In genomic region chr4:111442435-111443238, GRCm38 (mm10) we compare ENCODE assay signal across 9 mouse cellular contexts. TPM values are rescaled to one million over a fixed set of nuclear protein-coding genes. Genes with fewer than 3 reads are reported as not detected.
A peak's percentile ranks its signal among the peaks of the same experiment; 100 is the strongest.
DNase-seq lines count a peak whose midpoint lies in the region; ATAC-seq and TF ChIP-seq lines count a peak whose summit lies in the region.
"Had no signal": no experiment of that assay in that cellular context is flagged by ENCODE, and none has a peak within 500 bp of the region (broad histone marks: within the 10 kb centered on the region; RNA-seq: fewer than 3 reads in every experiment).

No protein-coding gene starts in this region.

- no peak for ATAC-seq in heart, embryonic 12.5 days (ENCODE audit: insufficient number of reproducible peaks, low FRiP score)
- ATAC-seq in liver, embryonic 11.5 days (replicated peaks; ENCODE audit: low FRiP score), result no peak; the same call in 1 of the 2 replicates

- no peak for TF ChIP-seq CTCF in heart, adult 2 months (IDR thresholded peaks at IDR 0.05)

- no peak overlapping the region for H3K4me3 ChIP-seq in heart, adult 2 months
- no peak overlapping the region for H3K4me3 ChIP-seq in heart, embryonic 12.5 days
- H3K4me3 ChIP-seq in liver, embryonic 11.5 days (ENCODE audit: low read depth, low read length), result no peak overlapping the region
- H3K4me3 ChIP-seq: megakaryocyte, embryonic 14.5 days had no signal

- H3K9ac ChIP-seq in heart, adult 2 months (ENCODE audit: low read depth, low read length), result no peak overlapping the region
- H3K9ac ChIP-seq in heart, embryonic 12.5 days, result no peak overlapping the region
- H3K9ac ChIP-seq in liver, embryonic 11.5 days (ENCODE audit: low read depth, low read length), result no peak overlapping the region

- H3K4me2 ChIP-seq in heart, embryonic 12.5 days, result no peak overlapping the region
- H3K4me2 ChIP-seq in liver, embryonic 11.5 days, result no peak overlapping the region

- peaks cover 3% of the 10 kb centered on the region; the same call in 1 of the 2 replicates for H3K4me1 ChIP-seq in heart, adult 2 months (ENCODE audit: control insufficient read depth, insufficient read depth, low read length)
- peaks cover 13% of the 10 kb centered on the region for H3K4me1 ChIP-seq in heart, embryonic 12.5 days (replicated peaks)
- H3K4me1 ChIP-seq in liver, embryonic 11.5 days (replicated peaks; ENCODE audit: control insufficient read depth, insufficient read depth, low read length), result peaks cover 8% of the 10 kb centered on the region

- no peaks in the 10 kb centered on the region for H3K36me3 ChIP-seq in heart, adult 2 months (ENCODE audit: control insufficient read depth, insufficient read depth, low read length)
- H3K36me3 ChIP-seq in heart, embryonic 12.5 days, result peaks cover 4% of the 10 kb centered on the region; the same call in 1 of the 2 replicates
- H3K36me3 ChIP-seq in liver, embryonic 11.5 days (ENCODE audit: control insufficient read depth, insufficient read depth, low read length), result no peaks in the 10 kb centered on the region

- 46% methylated on average over 1 of the region's 1 CpGs for WGBS in heart, adult 2 months
- 41% methylated on average over 1 of the region's 1 CpGs for WGBS in heart, embryonic 12.5 days
- 57% methylated on average over 1 of the region's 1 CpGs for WGBS in liver, embryonic 11.5 days

- no peak for TF ChIP-seq EP300 in heart, adult 2 months (IDR thresholded peaks at IDR 0.05; ENCODE audit: insufficient read depth, low read depth, low read length)

- H3K27ac ChIP-seq in heart, adult 2 months, result no peak overlapping the region
- no peak overlapping the region for H3K27ac ChIP-seq in heart, embryonic 12.5 days (ENCODE audit: poor library complexity, severe bottlenecking)
- no peak overlapping the region for H3K27ac ChIP-seq in liver, embryonic 11.5 days (ENCODE audit: low read depth, low read length)

- intact Hi-C loops in heart, adult 2 months (cut with DNase I), result no loop called here

- no peaks in the 10 kb centered on the region for H3K79me2 ChIP-seq in heart, adult 2 months (replicated peaks; ENCODE audit: control insufficient read depth, insufficient read depth, low read length)

- TF ChIP-seq POLR2A in heart, adult 2 months (IDR thresholded peaks at IDR 0.05; ENCODE audit: insufficient read depth, low read depth, low read length), result no peak

- 0 out of 2 replicates have a peak, but pooled peaks cover 5% of the 10 kb centered on the region for H3K9me3 ChIP-seq in heart, embryonic 12.5 days (replicated peaks)
- H3K9me3 ChIP-seq in liver, embryonic 11.5 days (ENCODE audit: control insufficient read depth, low read length), result no peaks in the 10 kb centered on the region
- H3K9me3 ChIP-seq: megakaryocyte, embryonic 14.5 days had no signal

- DNase-seq in heart, adult 2 months, result peak; percentile 60 to 70
- DNase-seq in A20 (ENCODE audit: low read depth, low spot score) (peak; percentile 85), MN1 (ENCODE audit: low spot score) (no peak)
- DNase-seq in adrenal gland, postnatal 14 days, result peak; percentile 37
- peak; percentile 65 for DNase-seq in heart, postnatal 4 days
- DNase-seq in lung, postnatal 4 days, result peak; percentile 48 to 71
- DNase-seq in liver, embryonic 11.5 days (ENCODE audit: low spot score), result no peak

- no peaks in the 10 kb centered on the region for H3K27me3 ChIP-seq in heart, adult 2 months (ENCODE audit: control insufficient read depth, insufficient read depth, low read length)
- H3K27me3 ChIP-seq in heart, embryonic 12.5 days (replicated peaks), result no peaks in the 10 kb centered on the region; the same call in 1 of the 2 replicates
- no peaks in the 10 kb centered on the region for H3K27me3 ChIP-seq in liver, embryonic 11.5 days (replicated peaks; ENCODE audit: control insufficient read depth, insufficient read depth, low read length)
- H3K27me3 ChIP-seq: megakaryocyte, embryonic 14.5 days had no signal

RNA-seq across cellular contexts. Expression of gene Bend5, which starts 27.8 kb away (rescaled TPM):
- 1 to 10 TPM; 5.4 to 8.1 TPM for total RNA-seq in heart, adult 2 months (2021)
- polyA plus RNA-seq in heart, adult 2 months (2012; rRNA removed), result 3.8 and 4.2 TPM in 2 replicates
- polyA plus RNA-seq in heart, embryonic 12.5 days (2016; fragmentation: Nextera tagmentation; extraction: Ambion mirVana), result 19.0 and 20.6 TPM in 2 replicates
- 11.0 and 14.6 TPM in 2 replicates for total RNA-seq in adrenal gland, postnatal 14 days (2021)
- 10 to 100 TPM; 10.0 to 13.1 TPM for total RNA-seq in heart, postnatal 4 days (2021)
- polyA plus RNA-seq in liver, embryonic 11.5 days (2014; fragmentation: Nextera tagmentation; extraction: Ambion mirVana), result 5.8 and 7.4 TPM in 2 replicates

Comparison
In these comparisons a context has a peak if more than half of its experiments do, and no peak if none do; other contexts are left out.
1. DNase-seq: peak in heart, adult 2 months (2 of 2), A20 (single experiment), adrenal gland, postnatal 14 days (single experiment), heart, postnatal 4 days (single experiment) and lung, postnatal 4 days (2 of 2); none in liver, embryonic 11.5 days (single experiment) and MN1 (single experiment).